Mouse (Mus musculus) limb, embryonic 12.5 days (tissue): ENCODE results near the gene Try4. TPM values are rescaled to one million over a fixed set of nuclear protein-coding genes. Genes with fewer than 3 reads are reported as not detected.
"Not testable (repeated sequence)": the region's sequence is repeated elsewhere in the genome, so short reads cannot be mapped to it uniquely, and the experiment has no call there.

Source experiments
- ATAC-seq: fragments of 200-750 bp; cut with Nextera tagmentation; 2 replicates; pipeline ENCODE4 v1.8.0; 2017; ENCODE audit warnings: low read depth, moderate TSS enrichment; ENCODE audit not compliant: insufficient number of reproducible peaks, insufficient read depth, low FRiP score, low TSS enrichment
- H3K27ac ChIP-seq: fragments of 300-500 bp; sonication (generic); 2 replicates; pipeline ENCODE4 v1.5.1; 2016; ENCODE audit warnings: mild to moderate bottlenecking, moderate library complexity
- H3K27me3 ChIP-seq: fragments of 300-500 bp; sonication (generic); 2 replicates; pipeline ENCODE4 v1.6.1; 2016; ENCODE audit warnings: mild to moderate bottlenecking, moderate library complexity
- H3K36me3 ChIP-seq: fragments of 300-500 bp; sonication (generic); 2 replicates; pipeline ENCODE4 v1.6.1; 2016; ENCODE audit warnings: mild to moderate bottlenecking, moderate library complexity
- H3K4me1 ChIP-seq: fragments of 300-500 bp; sonication (generic); replicated peaks from 2 replicates; pipeline ENCODE4 v1.6.1; 2016
- H3K4me2 ChIP-seq: fragments of 300-500 bp; sonication (generic); 2 replicates; pipeline ENCODE4 v1.6.1; 2016; ENCODE audit warnings: mild to moderate bottlenecking, moderate library complexity
- H3K4me3 ChIP-seq: fragments of 300-500 bp; sonication (generic); replicated peaks from 2 replicates; pipeline ENCODE4 v1.5.1; 2016; ENCODE audit warnings: mild to moderate bottlenecking
- H3K9ac ChIP-seq: fragments of 300-500 bp; sonication (generic); replicated peaks from 2 replicates; pipeline ENCODE4 v1.6.1; 2016; ENCODE audit warnings: mild to moderate bottlenecking, moderate library complexity
- H3K9me3 ChIP-seq: fragments of 300-500 bp; sonication (generic); 2 replicates; pipeline ENCODE4 v1.6.1; 2016; ENCODE audit warnings: mild to moderate bottlenecking, moderate library complexity
- WGBS: fragments of 180-500 bp; shearing (Covaris S2); methylation state at CpG from one replicate; pipeline ENCODE4 v1.1.7; 2016; 5-methylcytosine and 5-hydroxymethylcytosine counted together
- polyA plus RNA-seq: library from polyadenylated mRNA; unstranded; fragments of >200 nt; fragmentation: Nextera tagmentation; extraction: Ambion mirVana; gene quantifications from 2 replicates; pipeline ENCODE4 v1.2.1, GENCODE M21; 2016

Gene Try4
- not detected in 2 replicates for polyA plus RNA-seq

DNA sequence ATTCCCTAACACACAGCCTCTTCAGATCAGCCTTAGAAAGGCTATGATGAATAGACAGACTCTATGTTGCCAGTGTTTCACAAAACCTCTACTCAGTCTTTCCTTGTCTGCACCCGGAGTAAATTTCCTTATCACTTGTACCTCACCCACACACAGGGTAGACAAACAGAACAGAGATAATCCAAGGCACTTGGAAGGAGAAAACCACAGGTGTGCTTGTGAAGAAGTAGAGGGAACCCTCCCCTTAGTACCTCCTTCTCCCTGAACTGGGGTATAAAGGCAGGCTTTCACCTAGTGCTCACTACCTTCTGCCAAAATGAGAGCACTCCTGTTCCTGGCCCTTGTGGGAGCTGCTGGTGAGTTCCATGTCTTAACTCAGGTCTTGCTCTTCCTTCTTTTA, at the start of gene Try4:
Gene Try4, plus strand, starts transcription at position 301 of the 400 bp plus-strand sequence.
- H3K9ac ChIP-seq: no peak within 1 kb of the TSS
- WGBS: 73% methylated on average over 1 of the region's 1 CpGs
- H3K36me3 ChIP-seq: no peaks in the 10 kb centered on the region
- no peak within 1 kb of the TSS for H3K4me3 ChIP-seq
- no peak for ATAC-seq
- H3K4me2 ChIP-seq: no peak within 1 kb of the TSS
- no peak within 1 kb of the TSS for H3K27ac ChIP-seq
- no peaks in the 10 kb centered on the region for H3K4me1 ChIP-seq
- no peaks in the 10 kb centered on the region for H3K9me3 ChIP-seq
- H3K27me3 ChIP-seq: no peaks in the 10 kb centered on the region

DNA sequence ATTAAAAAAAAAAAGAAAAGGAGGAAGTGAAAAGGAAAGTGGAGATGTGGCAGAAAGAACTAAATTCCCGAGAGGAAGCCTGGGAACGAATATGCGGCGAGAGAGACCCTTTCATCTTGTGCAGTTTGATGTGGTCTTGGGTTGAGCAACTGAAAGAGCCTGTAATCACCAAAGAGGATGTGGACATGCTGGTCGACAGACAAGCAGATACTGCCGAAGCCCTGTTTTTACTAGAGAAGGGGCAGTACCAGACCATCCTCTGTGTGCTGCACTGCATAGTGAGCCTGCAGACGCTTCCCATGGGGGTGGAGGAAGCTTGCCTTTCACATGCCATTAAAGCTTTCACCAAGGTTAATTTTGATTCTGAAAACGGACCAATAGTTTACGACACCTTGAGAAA, 48.8 kb upstream of the Try4 start:
- not testable (repeated sequence) for H3K4me1 ChIP-seq, H3K9ac ChIP-seq, ATAC-seq, H3K36me3 ChIP-seq, H3K27ac ChIP-seq, H3K9me3 ChIP-seq, H3K4me2 ChIP-seq, H3K27me3 ChIP-seq, H3K4me3 ChIP-seq
- WGBS: 84% methylated on average over 9 of the region's 9 CpGs

DNA sequence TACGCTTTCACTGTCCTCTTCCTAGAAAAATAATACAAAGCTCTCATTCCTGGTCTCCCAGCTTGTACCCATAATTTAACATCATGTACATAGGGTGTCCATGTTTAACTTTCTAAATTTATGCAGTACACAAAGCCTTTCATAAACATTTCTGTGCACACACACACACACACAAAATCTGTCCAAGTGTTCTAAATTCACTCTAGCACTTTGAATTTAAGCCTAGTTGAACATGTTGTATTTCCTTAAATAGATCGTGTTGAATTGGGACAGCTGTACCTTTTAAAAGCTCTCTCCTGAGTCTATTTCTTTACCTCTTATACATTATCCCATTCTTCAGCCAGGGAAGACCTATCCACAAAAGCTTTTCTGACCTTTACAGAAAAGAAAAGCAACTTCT, 45.6 kb upstream of the Try4 start:
- Histone ChIP-seq H3K4me3 (no peak overlapping the region), H3K9me3 (no peaks in the 10 kb centered on the region), H3K4me1 (no peaks in the 10 kb centered on the region), H3K27me3 (no peaks in the 10 kb centered on the region), H3K4me2 (no peak overlapping the region), H3K36me3 (no peaks in the 10 kb centered on the region), H3K9ac (no peak overlapping the region), H3K27ac (no peak overlapping the region)
- 83% methylated on average over 2 of the region's 2 CpGs for WGBS
- no peak for ATAC-seq

DNA sequence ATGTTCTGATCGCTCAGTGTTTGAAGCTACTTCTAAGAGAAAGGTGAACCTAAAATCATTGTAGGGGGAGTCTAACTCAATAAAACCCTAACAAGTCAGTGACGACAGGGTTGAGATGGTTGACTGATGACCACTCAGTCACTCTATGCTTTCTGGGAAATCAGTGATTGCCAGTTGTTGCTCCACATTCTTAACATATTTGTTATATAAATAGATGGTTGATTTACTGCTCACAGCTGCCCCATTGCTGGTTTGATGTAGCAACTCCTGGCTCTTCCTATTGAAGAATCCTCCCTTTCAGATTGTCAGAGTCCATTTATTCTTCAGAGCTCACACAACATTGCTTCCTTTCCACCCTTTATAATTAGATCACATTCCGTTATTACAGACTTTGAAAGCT, 44.6 kb upstream of the Try4 start:
- H3K9me3 ChIP-seq: no peaks in the 10 kb centered on the region
- 84% methylated on average over 3 of the region's 3 CpGs for WGBS

DNA sequence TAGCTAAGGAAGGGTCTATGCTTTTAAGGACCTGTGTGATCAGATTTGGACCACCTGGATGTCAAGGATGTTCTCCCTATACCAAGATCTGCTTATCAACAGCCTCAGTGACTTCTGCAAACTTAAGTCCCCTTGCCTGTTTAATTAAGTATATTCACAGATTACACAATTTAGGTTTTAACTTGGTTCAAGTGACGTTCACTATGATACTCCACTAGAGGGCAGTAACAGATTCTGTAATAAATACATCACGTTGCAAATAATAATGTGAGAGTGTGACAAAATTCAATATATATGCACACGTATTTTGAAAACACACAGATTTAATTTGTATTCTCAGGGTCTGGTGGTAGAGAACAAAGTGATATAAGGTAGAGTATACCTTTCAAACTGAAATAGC, 39.3 kb upstream of the Try4 start:
- ATAC-seq: no peak
- H3K9me3 ChIP-seq: peaks cover 5% of the 10 kb centered on the region; the same call in 1 of the 2 replicates
- H3K27me3 ChIP-seq: no peaks in the 10 kb centered on the region
- no peak overlapping the region for H3K27ac ChIP-seq
- H3K4me2 ChIP-seq: no peak overlapping the region
- 54% methylated on average over 3 of the region's 3 CpGs for WGBS
- no peaks in the 10 kb centered on the region for H3K36me3 ChIP-seq
- H3K4me3 ChIP-seq: no peak overlapping the region
- H3K9ac ChIP-seq: no peak overlapping the region
- no peaks in the 10 kb centered on the region for H3K4me1 ChIP-seq

More for the DNA sequence above, 44.6 kb upstream of the Try4 start:
- no peak overlapping the region for H3K4me3 ChIP-seq
- H3K36me3 ChIP-seq: no peaks in the 10 kb centered on the region
- no peaks in the 10 kb centered on the region for H3K4me1 ChIP-seq
- H3K27me3 ChIP-seq: no peaks in the 10 kb centered on the region
- no peak overlapping the region for H3K27ac ChIP-seq
- H3K4me2 ChIP-seq: no peak overlapping the region
- ATAC-seq: no peak
- no peak overlapping the region for H3K9ac ChIP-seq

DNA sequence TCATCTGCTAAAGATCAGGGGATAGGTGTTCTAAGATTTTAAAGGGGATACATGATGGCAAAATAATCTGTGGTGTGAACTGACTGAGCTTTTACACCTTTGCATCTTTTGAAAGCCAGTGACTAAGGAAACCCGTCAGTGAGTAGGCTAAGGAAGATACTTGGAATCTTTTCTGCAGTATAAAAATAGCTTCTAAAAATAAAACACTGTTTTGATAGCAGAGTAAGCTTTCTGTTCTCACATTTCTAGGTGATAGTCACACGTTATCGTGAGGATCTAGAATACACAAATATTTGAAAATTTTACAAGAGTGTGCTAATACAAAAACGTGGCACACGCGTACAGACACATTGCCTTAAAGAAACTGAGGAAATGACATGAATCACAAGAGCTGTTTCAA, 35.9 kb upstream of the Try4 start:
- Histone ChIP-seq H3K4me1 (no peaks in the 10 kb centered on the region), H3K27me3 (no peaks in the 10 kb centered on the region), H3K27ac (no peak overlapping the region), H3K9me3 (peaks cover 5% of the 10 kb centered on the region; the same call in 1 of the 2 replicates), H3K4me3 (no peak overlapping the region), H3K36me3 (no peaks in the 10 kb centered on the region), H3K4me2 (no peak overlapping the region), H3K9ac (no peak overlapping the region)
- 90% methylated on average over 6 of the region's 6 CpGs for WGBS
- ATAC-seq: no peak

DNA sequence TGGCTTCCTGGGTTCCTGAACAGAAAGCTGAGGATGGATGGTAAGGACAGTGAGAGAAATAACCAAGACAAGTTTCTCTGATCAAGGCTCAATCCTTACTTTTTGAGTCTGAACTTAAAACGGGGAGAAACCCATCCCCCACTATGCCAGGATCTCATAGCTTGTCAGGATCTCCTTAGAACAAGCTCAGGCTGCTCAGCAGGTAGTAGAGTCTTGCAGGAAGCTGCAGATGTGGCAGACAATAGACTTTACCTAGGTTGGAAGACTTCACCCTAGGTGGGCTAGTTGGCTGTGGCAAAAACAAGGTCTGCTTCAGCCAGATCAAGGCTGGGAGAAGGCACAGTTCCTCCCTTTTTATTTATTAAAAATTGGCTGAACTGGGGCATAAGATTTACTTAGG, 3.8 kb upstream of the Try4 start:
- no peak overlapping the region for H3K4me3 ChIP-seq
- H3K27me3 ChIP-seq: no peaks in the 10 kb centered on the region
- no peaks in the 10 kb centered on the region for H3K9me3 ChIP-seq
- ATAC-seq: no peak
- no peak overlapping the region for H3K27ac ChIP-seq
- no peaks in the 10 kb centered on the region for H3K4me1 ChIP-seq
- no peak overlapping the region for H3K4me2 ChIP-seq
- H3K36me3 ChIP-seq: no peaks in the 10 kb centered on the region
- 21% methylated on average over 1 of the region's 1 CpGs for WGBS
- no peak overlapping the region for H3K9ac ChIP-seq

DNA sequence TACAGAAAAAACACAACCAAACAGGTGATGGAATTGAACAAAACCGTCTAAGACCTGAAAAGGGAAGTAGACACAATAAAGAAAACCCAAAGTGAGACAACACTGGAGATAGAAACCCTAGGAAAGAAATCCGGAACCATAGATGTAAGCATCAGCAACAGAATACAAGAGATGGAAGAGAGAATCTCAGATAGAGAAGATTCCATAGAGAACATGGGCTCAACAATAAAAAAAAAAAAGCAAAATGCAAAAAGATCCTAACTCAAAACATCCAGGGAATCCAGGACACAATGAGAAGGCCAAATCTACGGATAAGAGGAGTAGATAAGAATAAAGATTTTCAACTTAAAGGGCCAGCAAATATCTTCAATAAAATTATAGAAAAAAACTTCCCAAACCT, 14.7 kb downstream of the Try4 start, which contains the start of gene Try5:
Gene Try5, minus strand, starts transcription at position 101 of the 400 bp plus-strand sequence.
- WGBS: 67% methylated on average over 3 of the region's 3 CpGs
- ATAC-seq, H3K27me3 ChIP-seq: not testable (repeated sequence)

DNA sequence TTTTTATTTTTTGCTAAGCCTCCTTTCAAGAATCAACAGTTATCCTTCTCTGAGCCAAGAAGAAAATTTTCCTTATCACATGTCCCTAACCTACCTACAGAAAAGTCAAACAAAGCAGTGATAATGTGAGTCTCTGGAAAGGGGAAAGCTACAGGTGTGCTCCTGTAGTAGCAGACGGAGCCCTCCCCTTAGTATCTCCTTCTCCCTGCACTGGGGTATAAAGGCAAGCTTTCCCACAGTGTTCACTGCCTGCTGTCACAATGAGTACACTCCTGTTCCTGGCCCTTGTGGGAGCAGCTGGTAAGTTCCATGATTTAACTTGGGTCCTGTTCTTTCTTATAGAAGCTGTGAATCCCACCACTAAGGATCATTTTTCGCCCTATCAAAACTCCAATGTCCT, 51.9 kb downstream of the Try4 start, which contains the start of gene Try10:
Gene Try10, plus strand, starts transcription at position 174 of the 400 bp plus-strand sequence.
- ATAC-seq: no peak
- WGBS: 79% methylated on average over 2 of the region's 2 CpGs
- Histone ChIP-seq H3K9me3 (no peaks in the 10 kb centered on the region), H3K27ac (no peak within 1 kb of the TSS), H3K4me3 (no peak within 1 kb of the TSS), H3K9ac (no peak within 1 kb of the TSS), H3K4me2 (no peak within 1 kb of the TSS), H3K36me3 (no peaks in the 10 kb centered on the region), H3K27me3 (no peaks in the 10 kb centered on the region), H3K4me1 (no peaks in the 10 kb centered on the region)

More for the DNA sequence above, 14.7 kb downstream of the Try4 start, which contains the start of gene Try5:
- not testable (repeated sequence) for H3K4me2 ChIP-seq, H3K27ac ChIP-seq, H3K9me3 ChIP-seq, H3K9ac ChIP-seq, H3K36me3 ChIP-seq, H3K4me3 ChIP-seq, H3K4me1 ChIP-seq

Other genes starting within 250 kb of the Try4 start
- gene Try5, start 14.6 kb downstream of the Try4 start, polyA plus RNA-seq: not detected in 2 replicates
- gene Try10, start 51.8 kb downstream of the Try4 start, polyA plus RNA-seq: not detected in 2 replicates
- gene Prss3, start 75.4 kb downstream of the Try4 start, polyA plus RNA-seq: not detected in 2 replicates
- gene Gm5771, start 90.1 kb downstream of the Try4 start, polyA plus RNA-seq: not detected in 2 replicates
- not detected in 2 replicates for gene Gm10334, start 143.9 kb downstream of the Try4 start, polyA plus RNA-seq
- gene Prss1, start 156.7 kb downstream of the Try4 start, polyA plus RNA-seq: not detected in 2 replicates
- not detected in 2 replicates for gene Prss2, start 219.5 kb downstream of the Try4 start, polyA plus RNA-seq